Mouse (Mus musculus) CH12F3 (cell line): ENCODE data around the gene Lgr6.

ENCODE experiments used
- in situ Hi-C: fragments of 300-500 bp; cut with MboI; formaldehyde crosslinking; loops from 2 replicates; pipeline ENCODE4 v1.14.3; 2020; ENCODE audit warnings: low sequenced_read_pairs

Gene Lgr6

DNA sequence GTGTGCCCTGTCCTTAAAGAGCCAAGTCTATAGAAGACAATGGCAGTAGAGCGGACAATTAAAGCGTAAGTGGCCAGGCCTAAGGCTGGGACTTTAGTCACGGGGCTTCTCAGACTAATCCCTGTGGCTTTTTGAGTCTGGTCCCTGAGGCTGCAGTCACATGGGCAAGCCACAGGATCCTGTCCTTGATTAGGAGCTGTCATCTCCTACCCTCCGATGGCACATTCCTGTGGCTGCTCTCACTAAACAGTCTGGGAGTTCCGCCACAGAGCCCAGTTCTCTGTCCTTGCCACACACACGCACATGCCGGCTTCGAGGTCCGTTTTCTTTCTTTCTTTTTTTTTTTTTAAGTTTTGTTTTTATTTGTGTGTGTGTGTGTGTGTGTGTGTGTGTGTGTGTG is 21.6 kb downstream of the Lgr6 start:
- in situ Hi-C loops: no loop called here

GRCm38 (mm10) chr1:135082267-135082666 is 22.8 kb downstream of the Lgr6 start:
- in situ Hi-C loops: no loop called here

DNA sequence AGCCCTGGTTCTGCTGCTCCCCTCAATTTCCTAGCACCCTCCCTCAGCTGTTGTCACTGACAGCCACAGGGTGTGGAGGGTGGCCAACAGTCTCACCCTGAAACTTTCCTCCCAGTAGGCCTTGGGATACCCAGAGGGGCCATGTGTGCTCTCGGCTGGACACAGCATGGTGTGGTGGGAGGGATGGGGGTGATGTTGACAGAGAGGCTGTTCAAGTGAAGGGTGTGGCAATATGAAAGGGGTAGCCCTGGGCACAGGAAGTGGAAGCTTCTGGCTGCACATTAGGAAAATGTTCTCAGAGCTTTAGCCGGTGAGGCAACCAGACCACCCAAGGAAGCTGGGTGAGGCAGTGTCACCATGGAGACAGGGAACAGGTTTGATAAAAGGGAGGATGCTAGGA is 26.1 kb downstream of the Lgr6 start:
- in situ Hi-C loops: no loop called here

DNA sequence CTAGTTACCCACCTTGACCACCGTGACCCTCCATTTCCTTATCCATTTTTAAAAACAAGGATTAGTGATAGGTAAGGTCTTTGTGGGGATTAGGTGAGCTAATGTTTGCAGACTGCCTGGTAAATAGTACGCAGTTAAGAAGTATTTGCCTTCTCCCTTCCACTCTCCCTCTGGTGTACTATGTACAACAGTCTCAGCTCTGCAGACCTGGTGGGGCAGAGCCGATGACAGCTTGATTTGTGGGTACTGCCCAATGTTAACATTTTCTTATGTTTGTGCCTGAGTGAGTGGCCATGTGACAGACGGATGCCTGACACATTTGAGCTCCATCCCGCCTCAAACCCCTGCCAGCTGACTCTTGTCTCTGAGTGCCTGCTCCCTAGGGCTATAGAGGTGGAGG is 28.6 kb downstream of the Lgr6 start:
- in situ Hi-C loops: no loop called here

DNA sequence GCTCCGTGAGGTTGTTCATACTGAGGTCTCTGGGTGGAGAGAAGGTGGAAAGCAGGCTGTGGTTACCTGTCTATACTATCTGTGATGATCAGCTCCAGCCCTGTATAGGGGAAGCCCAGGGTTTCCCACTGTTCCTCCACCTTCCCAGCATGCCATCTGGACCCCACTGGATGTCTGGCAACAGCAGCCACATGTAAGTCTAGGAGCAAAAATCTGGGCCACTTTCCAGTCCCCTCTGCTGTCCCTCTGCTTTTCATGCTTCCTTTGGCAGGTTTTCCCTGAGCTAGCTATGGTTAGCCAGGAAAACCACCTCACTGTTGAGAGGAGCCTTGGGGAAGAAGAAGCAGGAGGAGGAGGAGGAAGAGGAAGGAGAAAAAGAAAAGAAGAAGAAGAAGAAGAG is 29.8 kb downstream of the Lgr6 start:
- in situ Hi-C loops: no loop called here

GRCm38 (mm10) chr1:135072643-135073042 is 32.4 kb downstream of the Lgr6 start:
- in situ Hi-C loops: no loop called here

GRCm38 (mm10) chr1:135069841-135070240 is 35.2 kb downstream of the Lgr6 start:
- in situ Hi-C loops: no loop called here

- in situ Hi-C loops: no loop called here
Measured at GRCm38 (mm10) chr1:135064525-135064924, 40.6 kb downstream of the Lgr6 start.

DNA sequence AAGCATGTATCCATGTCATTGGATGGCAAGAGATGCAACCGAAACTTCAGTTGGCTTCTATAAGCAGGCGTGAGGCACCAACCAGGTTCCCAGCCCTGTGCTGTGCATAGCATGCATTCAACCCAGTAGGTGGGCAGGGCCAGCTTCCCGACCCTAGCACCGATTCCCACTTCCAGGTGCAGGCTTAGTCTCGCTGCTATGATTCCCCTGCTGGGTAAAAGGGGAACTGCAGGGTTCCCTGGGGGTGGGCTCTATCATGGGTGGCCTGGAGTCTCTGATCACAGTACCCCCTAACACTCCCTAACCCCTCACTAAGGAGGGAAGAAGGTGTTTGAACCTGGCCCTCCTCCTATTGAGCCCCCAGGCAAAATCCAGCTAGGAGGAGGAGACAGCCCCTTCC is 42.1 kb downstream of the Lgr6 start:
- in situ Hi-C loops: no loop called here

- in situ Hi-C loops: no loop called here
Measured at GRCm38 (mm10) chr1:135061300-135061699, 43.8 kb downstream of the Lgr6 start.

- in situ Hi-C loops: no loop called here
Measured at GRCm38 (mm10) chr1:135060174-135060573, 44.9 kb downstream of the Lgr6 start.

DNA sequence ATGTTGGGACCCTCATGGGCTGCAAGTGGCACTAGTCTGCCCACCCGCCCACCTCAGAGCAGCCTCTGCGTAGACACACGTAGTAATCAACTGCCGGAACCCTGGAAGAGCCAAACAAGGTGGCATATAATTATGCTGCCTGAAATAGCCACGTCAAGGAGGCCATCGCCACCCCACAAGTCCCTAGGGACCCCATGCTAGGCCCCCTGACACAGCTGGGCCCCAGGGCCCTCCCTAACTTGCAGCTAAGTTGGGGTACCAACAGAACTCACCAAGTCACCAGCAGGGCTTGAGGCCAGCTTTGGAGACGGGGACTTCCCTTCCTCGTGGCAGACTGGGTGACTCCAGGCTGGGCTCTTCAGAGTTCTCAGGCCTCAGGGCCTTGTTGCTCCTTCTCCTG is 48.2 kb downstream of the Lgr6 start:
- in situ Hi-C loops: no loop called here

DNA sequence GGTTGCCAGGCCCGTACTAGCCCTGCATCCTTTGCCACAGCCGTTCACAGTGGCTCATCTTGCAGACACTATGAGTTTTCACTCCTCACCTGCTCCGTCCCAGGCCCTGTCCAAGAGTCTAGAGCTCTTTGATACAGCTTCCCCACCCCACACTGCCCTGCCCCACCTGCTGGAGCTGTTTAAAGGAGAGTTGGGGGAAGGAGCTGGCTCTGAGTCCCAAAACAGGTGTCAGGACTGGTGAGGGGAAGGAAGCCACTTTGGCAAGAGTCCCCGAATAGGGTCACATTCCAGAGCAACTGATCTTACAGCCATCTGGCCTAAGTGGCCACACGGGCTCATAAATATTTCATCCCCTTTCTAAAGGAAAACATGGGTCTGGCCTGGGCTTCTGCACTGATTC is 51.0 kb downstream of the Lgr6 start:
- in situ Hi-C loops: no loop called here

DNA sequence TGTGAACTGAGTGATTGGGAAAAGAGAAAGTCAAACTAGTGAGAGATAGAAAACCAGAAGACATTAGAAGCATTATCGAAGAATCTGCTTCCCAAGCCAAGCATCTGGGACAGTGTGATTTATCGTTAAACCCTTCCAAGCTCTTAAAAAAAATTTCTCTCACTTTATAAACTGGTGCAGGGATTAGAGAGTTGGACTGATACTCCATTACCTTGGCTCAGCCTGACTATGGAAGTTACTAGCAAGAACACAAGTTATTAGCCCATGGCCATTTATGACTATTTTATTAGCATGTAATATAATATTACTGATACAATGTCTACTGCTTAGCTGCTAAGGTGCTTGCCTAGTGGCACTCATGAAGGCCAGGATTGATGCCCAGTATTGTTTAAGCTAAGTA is 60.6 kb downstream of the Lgr6 start:
- in situ Hi-C loops: no loop called here

- in situ Hi-C loops: no loop called here
Measured at GRCm38 (mm10) chr1:135036297-135036696, 68.8 kb downstream of the Lgr6 start.

- in situ Hi-C loops: no loop called here
Measured at GRCm38 (mm10) chr1:135032658-135033057, 72.4 kb downstream of the Lgr6 start.

DNA sequence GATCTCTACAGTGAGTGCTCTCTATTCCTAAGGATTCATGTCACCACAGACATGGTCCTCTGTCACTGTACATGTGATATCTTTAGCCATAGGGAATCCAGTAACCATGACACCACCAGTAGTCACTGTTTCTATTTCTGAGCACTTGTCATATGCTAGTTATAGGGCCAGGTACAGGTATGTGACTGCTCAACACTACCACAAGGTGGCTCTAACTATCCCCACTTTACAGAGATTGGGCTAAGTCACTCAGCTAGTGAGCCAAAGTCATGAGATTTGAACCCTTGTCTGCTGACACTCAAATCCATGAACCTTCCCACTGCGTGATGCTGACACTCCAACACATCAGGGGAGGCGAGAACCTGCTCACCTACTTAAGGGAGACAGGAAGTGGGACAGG is 75.0 kb downstream of the Lgr6 start:
- in situ Hi-C loops: no loop called here

DNA sequence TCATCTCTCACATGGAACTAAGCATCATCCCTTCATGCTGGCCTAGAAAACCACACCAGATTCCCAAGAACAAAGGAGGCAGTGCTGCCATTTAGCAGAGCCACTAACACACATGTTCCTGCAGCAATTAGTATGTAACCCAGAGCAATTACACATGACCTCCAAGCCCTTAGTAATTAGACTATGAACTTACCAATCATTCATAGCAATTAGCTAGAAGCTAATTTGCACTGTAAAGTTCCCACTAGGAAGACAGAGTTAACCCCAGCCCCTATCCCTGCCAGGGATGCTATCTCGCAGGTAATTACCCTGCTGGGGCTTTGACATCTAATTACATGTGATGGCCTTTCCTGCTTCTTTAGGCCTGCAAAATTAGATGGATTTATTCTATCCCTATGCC is 78.8 kb downstream of the Lgr6 start:
- in situ Hi-C loops: no loop called here

DNA sequence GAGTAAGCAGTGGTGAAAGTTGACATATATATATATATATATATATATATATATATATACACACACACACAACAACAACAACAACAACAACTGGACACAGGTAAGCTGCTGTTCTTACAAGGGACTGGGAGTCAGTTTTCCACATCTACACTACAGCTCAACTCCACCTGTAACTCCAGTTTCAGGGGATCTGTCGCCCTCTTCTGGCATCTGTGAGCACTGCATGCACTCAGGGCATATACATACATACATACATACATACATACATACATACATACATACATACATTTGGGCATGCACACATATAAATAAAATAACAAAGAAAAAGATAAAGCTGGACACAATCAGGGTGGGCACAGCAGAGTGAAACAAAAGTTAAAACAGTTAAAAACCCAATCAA is 81.5 kb downstream of the Lgr6 start:
- in situ Hi-C loops: no loop called here

GRCm38 (mm10) chr1:135021936-135022335 is 83.1 kb downstream of the Lgr6 start:
- in situ Hi-C loops: no loop called here

- in situ Hi-C loops: no loop called here
Measured at GRCm38 (mm10) chr1:135020970-135021369, 84.1 kb downstream of the Lgr6 start.

DNA sequence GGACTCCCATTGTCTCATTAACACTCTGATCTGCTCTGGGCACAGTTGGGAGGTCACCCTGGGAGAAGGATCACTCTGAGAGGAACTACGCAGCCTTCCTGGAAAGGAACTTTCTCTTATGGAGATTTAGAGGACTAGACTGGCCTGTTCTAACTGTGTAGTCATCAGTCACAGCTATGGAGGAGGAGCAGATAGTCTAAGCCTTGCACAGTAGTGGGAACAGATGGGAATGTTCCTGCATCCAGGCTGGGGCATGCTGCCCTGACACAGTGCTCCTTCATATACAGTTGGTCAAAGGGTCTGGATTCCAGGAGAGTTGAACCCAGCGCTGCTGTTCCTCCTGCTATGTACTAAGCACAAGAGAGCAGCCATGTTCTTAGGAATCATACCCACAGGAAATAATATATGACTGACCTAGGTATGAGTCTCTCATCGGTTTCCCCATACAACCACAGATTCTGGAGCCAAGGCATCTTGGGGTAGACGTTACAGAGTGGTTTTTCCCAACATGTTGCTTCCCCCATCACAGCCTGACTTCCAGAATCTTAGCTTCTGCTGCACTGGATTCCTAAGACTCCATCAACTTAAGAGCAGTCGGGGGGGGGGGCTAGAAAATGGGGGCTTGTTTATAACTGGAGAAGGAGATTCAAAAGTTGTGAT is 84.7 kb downstream of the Lgr6 start:
- in situ Hi-C loops: no loop called here

DNA sequence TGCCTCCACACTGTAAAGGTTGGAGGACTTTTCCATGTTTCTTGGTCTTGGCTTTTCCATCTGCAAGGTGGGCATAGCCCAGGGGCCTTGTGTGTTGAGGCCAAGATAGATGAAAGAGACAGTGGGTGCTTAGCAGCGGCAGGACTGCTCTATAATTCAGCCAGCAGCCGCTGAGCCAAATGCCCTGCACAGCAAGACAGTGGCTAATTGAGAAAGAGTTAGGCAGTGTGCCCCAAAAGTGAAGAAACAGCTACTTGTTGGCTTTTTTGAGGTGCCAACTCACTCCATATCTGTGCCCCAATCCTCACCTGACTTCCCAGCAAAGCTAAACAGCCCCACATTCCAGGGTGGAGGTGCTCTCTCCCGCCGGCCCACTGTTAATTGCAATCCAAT is 85.3 kb downstream of the Lgr6 start:
- in situ Hi-C loops: no loop called here
